ENCODE assay signal across 16 mouse cellular contexts in the genomic region with DNA sequence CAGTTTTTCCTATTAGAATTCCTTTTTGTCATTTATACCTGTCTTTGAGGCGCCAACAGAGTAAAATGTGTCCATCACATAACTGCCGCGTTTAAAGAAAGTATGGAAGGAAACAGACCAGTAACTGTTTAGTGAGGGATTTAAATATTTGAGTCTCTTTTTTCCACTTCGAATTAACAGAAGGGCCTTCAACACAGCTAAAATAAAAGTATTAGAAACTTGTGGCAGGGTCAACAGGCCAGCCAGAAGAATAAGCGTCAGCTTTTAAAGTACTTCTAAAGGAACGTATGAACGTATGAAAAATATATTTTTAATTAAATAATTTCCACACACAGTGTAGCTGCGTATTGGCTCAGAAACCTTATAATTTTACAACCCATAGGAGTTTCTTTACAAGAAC. TPM values are rescaled to one million over a fixed set of nuclear protein-coding genes. Genes with fewer than 3 reads are reported as not detected.
A peak's percentile ranks its signal among the peaks of the same experiment; 100 is the strongest.
DNase-seq lines count a peak whose midpoint lies in the region; ATAC-seq lines count a peak whose summit lies in the region.
"Had no signal": no experiment of that assay in that cellular context is flagged by ENCODE, and none has a peak within 500 bp of the region (broad histone marks: within the 10 kb centered on the region; RNA-seq: fewer than 3 reads in every experiment).

No protein-coding gene starts in this region.

- H3K9me3 ChIP-seq in heart, embryonic 10.5 days, result no peaks in the 10 kb centered on the region
- H3K9me3 ChIP-seq in embryonic facial prominence, embryonic 13.5 days, result no peaks in the 10 kb centered on the region
- no peaks in the 10 kb centered on the region for H3K9me3 ChIP-seq in hindbrain, embryonic 13.5 days
- no peaks in the 10 kb centered on the region for H3K9me3 ChIP-seq in midbrain, embryonic 16.5 days (replicated peaks; ENCODE audit: control insufficient read depth, low read length, poor library complexity, severe bottlenecking)
- H3K9me3 ChIP-seq: embryonic facial prominence, embryonic 15.5 days; limb, embryonic 12.5 days had no signal

- no peak overlapping the region for H3K27ac ChIP-seq in heart, embryonic 10.5 days
- no peak overlapping the region for H3K27ac ChIP-seq in embryonic facial prominence, embryonic 13.5 days
- no peak overlapping the region for H3K27ac ChIP-seq in hindbrain, embryonic 13.5 days
- peak overlapping the region; percentile 75; the same call in 1 of the 2 replicates for H3K27ac ChIP-seq in midbrain, embryonic 16.5 days (ENCODE audit: low read length)
- H3K27ac ChIP-seq: embryonic facial prominence, embryonic 15.5 days; limb, embryonic 12.5 days had no signal

- DNase-seq in heart, embryonic 10.5 days (ENCODE audit: low spot score), result no peak
- no peak for DNase-seq in heart, adult 8-10 months (ENCODE audit: low spot score)
- no peak for DNase-seq in lung, postnatal 10 days
- no peak for DNase-seq in MN1 (ENCODE audit: low spot score)
- no peak for DNase-seq in ovary, postnatal 10 days (ENCODE audit: low spot score)
- DNase-seq: kidney, postnatal 14 days; layer of hippocampus, postnatal 36 days had no signal

- H3K4me2 ChIP-seq in embryonic facial prominence, embryonic 13.5 days, result 0 out of 2 replicates have a peak overlapping the region, but pooled peaks have one; percentile 22
- peak overlapping the region; percentile 60 for H3K4me2 ChIP-seq in hindbrain, embryonic 13.5 days
- peak overlapping the region; percentile 52 for H3K4me2 ChIP-seq in midbrain, embryonic 16.5 days (ENCODE audit: low read length)

- no peak overlapping the region for H3K9ac ChIP-seq in embryonic facial prominence, embryonic 13.5 days
- no peak overlapping the region for H3K9ac ChIP-seq in hindbrain, embryonic 13.5 days
- H3K9ac ChIP-seq in midbrain, embryonic 16.5 days (ENCODE audit: low read depth, low read length), result no peak overlapping the region
- H3K9ac ChIP-seq: embryonic facial prominence, embryonic 15.5 days; limb, embryonic 12.5 days had no signal

- 11% methylated on average over 8 of the region's 8 CpGs for WGBS in heart, embryonic 10.5 days
- WGBS in embryonic facial prominence, embryonic 13.5 days, result 4% methylated on average over 8 of the region's 8 CpGs
- WGBS in hindbrain, embryonic 13.5 days, result 12% methylated on average over 8 of the region's 8 CpGs
- whole genome bisulfite sequencing in midbrain, embryonic 16.5 days, result 7% methylated on average over 8 of the region's 8 CpGs

- peak overlapping the region; percentile 27; the same call in 1 of the 2 replicates for H3K4me3 ChIP-seq in heart, embryonic 10.5 days
- H3K4me3 ChIP-seq in embryonic facial prominence, embryonic 13.5 days, result no peak overlapping the region
- H3K4me3 ChIP-seq in hindbrain, embryonic 13.5 days, result peak overlapping the region; percentile 32
- H3K4me3 ChIP-seq in midbrain, embryonic 16.5 days (ENCODE audit: low read depth, low read length), result peak overlapping the region; percentile 33
- H3K4me3 ChIP-seq: limb, embryonic 12.5 days had no signal

- no peak for ATAC-seq in embryonic facial prominence, embryonic 13.5 days (ENCODE audit: insufficient number of reproducible peaks, insufficient read depth, low FRiP score, low TSS enrichment, low read depth)
- ATAC-seq in hindbrain, embryonic 13.5 days (ENCODE audit: low FRiP score), result no peak
- no peak for ATAC-seq in midbrain, embryonic 16.5 days
- ATAC-seq: intestine, postnatal 0 days had no signal

- H3K27me3 ChIP-seq in heart, embryonic 10.5 days (ENCODE audit: insufficient read depth, poor library complexity, severe bottlenecking), result peaks cover 96% of the 10 kb centered on the region
- peaks cover 85% of the 10 kb centered on the region for H3K27me3 ChIP-seq in embryonic facial prominence, embryonic 13.5 days
- H3K27me3 ChIP-seq in hindbrain, embryonic 13.5 days, result peaks cover 69% of the 10 kb centered on the region
- H3K27me3 ChIP-seq in midbrain, embryonic 16.5 days (ENCODE audit: control insufficient read depth, insufficient read depth, low read depth, low read length), result peaks cover 11% of the 10 kb centered on the region

- H3K4me1 ChIP-seq in heart, embryonic 10.5 days, result peaks cover 15% of the 10 kb centered on the region
- peaks cover 25% of the 10 kb centered on the region for H3K4me1 ChIP-seq in embryonic facial prominence, embryonic 13.5 days
- H3K4me1 ChIP-seq in hindbrain, embryonic 13.5 days (replicated peaks), result peaks cover 47% of the 10 kb centered on the region
- peaks cover 22% of the 10 kb centered on the region for H3K4me1 ChIP-seq in midbrain, embryonic 16.5 days (ENCODE audit: control insufficient read depth, insufficient read depth, low read length)

- no peaks in the 10 kb centered on the region for H3K36me3 ChIP-seq in heart, embryonic 10.5 days
- H3K36me3 ChIP-seq in embryonic facial prominence, embryonic 13.5 days, result no peaks in the 10 kb centered on the region
- H3K36me3 ChIP-seq in hindbrain, embryonic 13.5 days, result no peaks in the 10 kb centered on the region
- H3K36me3 ChIP-seq in midbrain, embryonic 16.5 days (ENCODE audit: control insufficient read depth, insufficient read depth, low read length), result no peaks in the 10 kb centered on the region
- H3K36me3 ChIP-seq: embryonic facial prominence, embryonic 15.5 days; limb, embryonic 12.5 days had no signal

RNA-seq across cellular contexts. Expression of gene Sox2, which starts 9.9 kb away (rescaled TPM):
- polyA plus RNA-seq in heart, embryonic 10.5 days (2016; fragmentation: Nextera tagmentation; extraction: Ambion mirVana), result 0.20 and 0.77 TPM in 2 replicates
- total RNA-seq in heart, adult 8-10 months (2022), result under 1 TPM in 1 of 4 experiments, not detected in 3; 0.20 TPM
- 4.1 and 7.3 TPM in 2 replicates for polyA plus RNA-seq in embryonic facial prominence, embryonic 13.5 days (2015; fragmentation: Nextera tagmentation; extraction: Ambion mirVana)
- 16.9 and 19.2 TPM in 2 replicates for polyA plus RNA-seq in hindbrain, embryonic 13.5 days (2015; fragmentation: Nextera tagmentation; extraction: Ambion mirVana)
- polyA plus RNA-seq in midbrain, embryonic 16.5 days (2015; fragmentation: Nextera tagmentation; extraction: Ambion mirVana), result 14.3 and 22.2 TPM in 2 replicates
- polyA plus RNA-seq: gonadal fat pad, adult 2 months; heart, postnatal 0 days; liver, embryonic 16.5 days had no signal
